15 mouse cellular contexts compared by ENCODE assay signal in the genomic region with DNA sequence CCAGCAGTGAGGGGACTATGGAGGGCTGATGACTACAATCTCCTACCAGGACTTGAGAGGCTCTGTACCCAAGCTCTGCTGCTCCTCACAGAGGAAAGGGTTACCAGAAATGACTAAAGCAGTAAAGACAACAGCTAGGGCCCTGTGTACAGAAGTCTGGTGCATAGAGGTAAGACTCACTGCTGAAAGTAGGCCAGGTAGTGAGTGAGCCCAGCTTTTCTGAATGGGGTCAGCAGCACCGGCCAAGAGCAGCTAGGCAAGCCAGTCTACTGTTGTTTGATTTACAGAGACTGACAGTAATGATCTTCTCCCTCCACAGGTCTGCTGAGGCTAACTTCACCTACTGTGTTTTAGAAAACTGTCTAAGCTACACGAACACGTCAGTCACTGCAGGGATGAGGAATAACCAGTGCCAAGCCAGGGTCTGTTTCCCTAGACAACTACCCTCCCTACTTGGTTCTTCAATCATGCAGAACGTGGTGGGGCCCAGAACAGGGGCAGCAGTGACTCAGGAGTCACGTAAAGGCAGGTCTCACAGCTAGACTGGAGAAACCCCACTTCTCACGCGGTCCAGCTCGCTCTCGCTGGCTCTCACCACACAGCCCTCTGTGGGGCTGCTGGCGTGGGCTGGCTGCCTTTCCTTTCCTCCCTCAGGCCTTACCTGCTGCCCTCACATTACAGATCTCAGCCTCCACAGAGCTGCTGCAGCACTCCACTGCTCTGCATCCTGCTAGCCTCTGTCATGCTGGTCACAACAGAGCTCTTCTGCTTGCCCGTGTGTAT. TPM values are rescaled to one million over a fixed set of nuclear protein-coding genes. Genes with fewer than 3 reads are reported as not detected.
DNase-seq lines count a peak whose midpoint lies in the region; ATAC-seq and TF ChIP-seq lines count a peak whose summit lies in the region.
"Had no signal": no experiment of that assay in that cellular context is flagged by ENCODE, and none has a peak within 500 bp of the region (broad histone marks: within the 10 kb centered on the region; RNA-seq: fewer than 3 reads in every experiment).

No protein-coding gene starts in this region.

- H3K9ac ChIP-seq in kidney, postnatal 0 days (ENCODE audit: low read depth, low read length) = 0 out of 2 replicates have a peak overlapping the region, but pooled peaks have one; percentile 8
- H3K9ac ChIP-seq in liver, embryonic 13.5 days = peak overlapping the region; percentile 15; the same call in 1 of the 2 replicates
- H3K9ac ChIP-seq: forebrain, embryonic 13.5 days; neural tube, embryonic 13.5 days had no signal

- H3K4me1 ChIP-seq in kidney, postnatal 0 days (replicated peaks; ENCODE audit: insufficient read depth, low read length) = no peaks in the 10 kb centered on the region
- H3K4me1 ChIP-seq in liver, embryonic 13.5 days (replicated peaks) = peaks cover 54% of the 10 kb centered on the region
- H3K4me1 ChIP-seq in lung, adult 2 months (ENCODE audit: control insufficient read depth, insufficient read depth, low read length) = no peaks in the 10 kb centered on the region
- H3K4me1 ChIP-seq: forebrain, embryonic 13.5 days; neural tube, embryonic 13.5 days had no signal

- no peak for TF ChIP-seq POLR2A in lung, adult 2 months (IDR thresholded peaks at IDR 0.05; ENCODE audit: borderline replicate concordance, extremely low read depth, low read depth, low read length)

- no peak for TF ChIP-seq CTCF in kidney, postnatal 0 days (IDR thresholded peaks at IDR 0.05; ENCODE audit: low read depth)
- no peak for TF ChIP-seq CTCF in lung, adult 2 months (IDR thresholded peaks at IDR 0.05; ENCODE audit: insufficient read depth, low read length)

- H3K9me3 ChIP-seq in kidney, postnatal 0 days (replicated peaks; ENCODE audit: low read length) = no peaks in the 10 kb centered on the region
- H3K9me3 ChIP-seq in liver, embryonic 13.5 days (replicated peaks) = no peaks in the 10 kb centered on the region
- H3K9me3 ChIP-seq: forebrain, embryonic 13.5 days; neural tube, embryonic 13.5 days had no signal

- H3K27ac ChIP-seq in kidney, postnatal 0 days = peak overlapping the region; percentile 47; the same call in 1 of the 2 replicates
- peak overlapping the region; percentile 44 for H3K27ac ChIP-seq in liver, embryonic 13.5 days
- H3K27ac ChIP-seq: forebrain, embryonic 13.5 days; neural tube, embryonic 13.5 days had no signal

- H3K36me3 ChIP-seq in kidney, postnatal 0 days (ENCODE audit: insufficient read depth, low read length) = peaks cover 44% of the 10 kb centered on the region
- peaks cover 90% of the 10 kb centered on the region for H3K36me3 ChIP-seq in liver, embryonic 13.5 days

- H3K4me2 ChIP-seq in kidney, postnatal 0 days (ENCODE audit: low read length) = no peak overlapping the region
- no peak overlapping the region for H3K4me2 ChIP-seq in liver, embryonic 13.5 days
- H3K4me2 ChIP-seq: forebrain, embryonic 13.5 days; neural tube, embryonic 13.5 days had no signal

- no peak overlapping the region for H3K4me3 ChIP-seq in kidney, postnatal 0 days (replicated peaks; ENCODE audit: low read depth, low read length)
- no peak overlapping the region for H3K4me3 ChIP-seq in liver, embryonic 13.5 days (replicated peaks)
- H3K4me3 ChIP-seq in lung, adult 2 months (replicated peaks; ENCODE audit: extremely low read depth, low read depth, low read length) = no peak overlapping the region
- H3K4me3 ChIP-seq: forebrain, embryonic 13.5 days; neural tube, embryonic 13.5 days had no signal

- 47% methylated on average over 11 of the region's 11 CpGs for WGBS in kidney, postnatal 0 days
- WGBS in liver, embryonic 13.5 days (ENCODE audit: insufficient replicate concordance) = 80% methylated on average over 11 of the region's 11 CpGs
- 89% methylated on average over 11 of the region's 11 CpGs for WGBS in lung, adult 2 months

- peak; percentile 41 for ATAC-seq in frontal cortex, adult (ENCODE audit: low TSS enrichment)
- ATAC-seq in kidney, postnatal 0 days (replicated peaks; ENCODE audit: low FRiP score, low read depth) = peak; percentile 71
- ATAC-seq in liver, embryonic 13.5 days (ENCODE audit: low read depth) = no peak
- ATAC-seq: forebrain, embryonic 13.5 days; lung, postnatal 0 days had no signal

- no peak for DNase-seq in frontal cortex, postnatal 25 days (ENCODE audit: low spot score in 2 of 2)
- peak; percentile 50 for DNase-seq in kidney, postnatal 0 days (ENCODE audit: low spot score)
- no peak for DNase-seq in kidney, adult 18-20 months
- DNase-seq in brain, adult 2 months (ENCODE audit: low read depth, low spot score) = peak; percentile 62
- peak; percentile 18 for DNase-seq in liver, embryonic 13.5 days
- DNase-seq in left cerebral cortex, adult 9 months (ENCODE audit: low spot score in 2 of 2) = no peak
- DNase-seq in lung, adult 2 months = no peak
- DNase-seq: B cell, adult 2 months; heart, postnatal 14 days; kidney, postnatal 14 days; thymus, adult 18-20 months had no signal

- H3K27me3 ChIP-seq in kidney, postnatal 0 days (ENCODE audit: insufficient read depth, low read length) = no peaks in the 10 kb centered on the region
- H3K27me3 ChIP-seq in liver, embryonic 13.5 days = no peaks in the 10 kb centered on the region
- H3K27me3 ChIP-seq: forebrain, embryonic 13.5 days; neural tube, embryonic 13.5 days had no signal

RNA-seq across cellular contexts. Expression of gene Susd2, which starts 49.8 kb away (rescaled TPM):
- polyA plus RNA-seq in kidney, postnatal 0 days (2015; fragmentation: Nextera tagmentation; extraction: Ambion mirVana) = 33.7 and 38.7 TPM in 2 replicates
- 1.0 and 1.4 TPM in 2 replicates for polyA plus RNA-seq in liver, embryonic 13.5 days (2015; fragmentation: Nextera tagmentation; extraction: Ambion mirVana)
- polyA plus RNA-seq in lung, adult 2 months (2012; rRNA removed) = 13.4 and 15.3 TPM in 2 replicates

Comparison
In these comparisons a context has a peak if more than half of its experiments do, and no peak if none do; other contexts are left out.
1. DNase-seq: peak in kidney, postnatal 0 days (single experiment), brain, adult 2 months (single experiment) and liver, embryonic 13.5 days (single experiment); none in frontal cortex, postnatal 25 days (0 of 2), kidney, adult 18-20 months (single experiment), left cerebral cortex, adult 9 months (0 of 2) and lung, adult 2 months (single experiment).